Mouse (Mus musculus) G1E (cell line): Measurements from ENCODE around the gene Btla. TPM values are rescaled to one million over a fixed set of nuclear protein-coding genes. Genes with fewer than 3 reads are reported as not detected.

Experiments
- ATAC-seq: 2 replicates; pipeline ENCODE4 v1.8.0; 2016; ENCODE audit warnings: mild to moderate bottlenecking; ENCODE audit not compliant: insufficient number of reproducible peaks, poor library complexity, low FRiP score, severe bottlenecking; ENCODE audit errors: extremely low read depth
- DNase-seq: peaks from one replicate; pipeline ENCODE4 v3.0.0; 2012; ENCODE audit warnings: low spot score
- H3K27me3 ChIP-seq: 2 replicates; pipeline ENCODE4 v1.6.1; 2012; ENCODE audit warnings: mild to moderate bottlenecking, low read length, inconsistent platforms; ENCODE audit not compliant: insufficient read depth
- H3K36me3 ChIP-seq: replicated peaks from 2 replicates; pipeline ENCODE3; 2012; ENCODE audit warnings: mild to moderate bottlenecking, inconsistent platforms
- H3K4me1 ChIP-seq: 2 replicates; pipeline ENCODE4 v1.6.1; 2012; ENCODE audit warnings: low read depth, low read length, inconsistent platforms, mixed read lengths; ENCODE audit not compliant: insufficient read depth
- H3K4me3 ChIP-seq: 2 replicates; pipeline ENCODE4 v1.5.1; 2012; ENCODE audit warnings: low read depth, mild to moderate bottlenecking, inconsistent platforms, low read length, moderate library complexity, mixed read lengths
- H3K9me3 ChIP-seq: replicated peaks from 2 replicates; pipeline ENCODE4 v1.6.1; 2012; ENCODE audit warnings: inconsistent platforms
- CTCF ChIP-seq: IDR thresholded peaks from 2 replicates; pipeline ENCODE4 v1.5.1; 2012; ENCODE audit warnings: low read depth, low read length, inconsistent platforms, mixed read lengths
- GATA1 ChIP-seq: IDR thresholded peaks from 2 replicates; pipeline ENCODE4 v1.6.1; 2012; ENCODE audit warnings: borderline replicate concordance, low read length, inconsistent platforms, mixed read lengths
- GATA2 ChIP-seq: IDR thresholded peaks from 2 replicates; pipeline ENCODE4 v1.6.1; 2012; ENCODE audit warnings: low read depth, low read length, inconsistent platforms, borderline replicate concordance
- POLR2AphosphoS5 ChIP-seq: IDR thresholded peaks from 2 replicates; pipeline ENCODE4 v1.6.1; 2012; ENCODE audit warnings: low read depth, low read length, inconsistent platforms; ENCODE audit not compliant: insufficient replicate concordance
- TAL1 ChIP-seq: conservative IDR thresholded peaks from 2 replicates; pipeline ENCODE4 v1.6.1; 2012; ENCODE audit warnings: low read depth, low read length, inconsistent platforms, mixed read lengths
- polyA plus RNA-seq: library from polyadenylated mRNA; stranded (reverse); fragments of >175 nt; gene quantifications from 2 replicates; pipeline ENCODE4 v1.2.3, GENCODE M21; 2012
- total RNA-seq, 2 experiments: library from RNA; stranded (forward) in 1 of 2; stranded (reverse) in 1 of 2; fragments of 200-1000 nt in 1 of 2; fragments of >200 nt in 1 of 2; fragmentation: Nextera tagmentation in 1 of 2; gene quantifications; 2 replicates each; pipeline ENCODE4 v1.2.3; 2014 to 2017

The Btla gene
- total RNA-seq (2014; fragmentation: Nextera tagmentation) = not detected in 2 replicates
- 0.12 and 0.22 TPM in 2 replicates for total RNA-seq (2017)
- not detected in 2 replicates for polyA plus RNA-seq

- no peaks in the 10 kb centered on the region for H3K27me3 ChIP-seq
- TF ChIP-seq GATA1 (no peak), POLR2AphosphoS5 (no peak), CTCF (no peak), GATA2 (no peak), TAL1 (no peak)
- no peaks in the 10 kb centered on the region for H3K36me3 ChIP-seq
- no peak for ATAC-seq
- DNase-seq = no peak
- H3K9me3 ChIP-seq = no peaks in the 10 kb centered on the region
- no peaks in the 10 kb centered on the region for H3K4me1 ChIP-seq
- no peak within 1 kb of the TSS for H3K4me3 ChIP-seq
These were observed at the start of gene Btla for GRCm38 (mm10) chr16:45223648-45224388. Gene Btla (plus strand): TSS chr16:45224315.

- no peak overlapping the region for H3K4me3 ChIP-seq
- DNase-seq = no peak
- no peaks in the 10 kb centered on the region for H3K27me3 ChIP-seq
- H3K9me3 ChIP-seq = no peaks in the 10 kb centered on the region
- peaks cover 48% of the 10 kb centered on the region for H3K36me3 ChIP-seq
- TF ChIP-seq POLR2AphosphoS5 (no peak), GATA1 (no peak), GATA2 (no peak), CTCF (no peak), TAL1 (no peak)
- no peaks in the 10 kb centered on the region for H3K4me1 ChIP-seq
- no peak for ATAC-seq
These were observed 45.6 kb upstream of the Btla start for GRCm38 (mm10) chr16:45178552-45178951.

GRCm38 (mm10) chr16:45181824-45182223 is 42.3 kb upstream of the Btla start:
- peaks cover 49% of the 10 kb centered on the region for H3K36me3 ChIP-seq
- no peak overlapping the region for H3K4me3 ChIP-seq
- TF ChIP-seq GATA1 = no peak
- no peak for TF ChIP-seq CTCF
- no peak for TF ChIP-seq POLR2AphosphoS5
- no peak for TF ChIP-seq GATA2
- no peak for TF ChIP-seq TAL1
- DNase-seq (no peak), ATAC-seq (no peak)
- H3K4me1 ChIP-seq = no peaks in the 10 kb centered on the region
- no peaks in the 10 kb centered on the region for H3K27me3 ChIP-seq
- no peaks in the 10 kb centered on the region for H3K9me3 ChIP-seq

GRCm38 (mm10) chr16:45192613-45193012 is 31.5 kb upstream of the Btla start:
- peak; percentile 85 for TF ChIP-seq CTCF
- TF ChIP-seq TAL1 = no peak
- peak; percentile 2 for DNase-seq
- Histone ChIP-seq H3K9me3 (no peaks in the 10 kb centered on the region), H3K4me3 (no peak overlapping the region), H3K4me1 (no peaks in the 10 kb centered on the region), H3K36me3 (peaks cover 19% of the 10 kb centered on the region), H3K27me3 (no peaks in the 10 kb centered on the region)
- peak; percentile 66 for ATAC-seq

- no peaks in the 10 kb centered on the region for H3K9me3 ChIP-seq
- ATAC-seq = peak; percentile 41; the same call in 1 of the 2 replicates
- DNase-seq = peak; percentile 5
- TF ChIP-seq GATA1 = no peak
- peak; percentile 69 for TF ChIP-seq CTCF
- H3K4me1 ChIP-seq = no peaks in the 10 kb centered on the region
- no peaks in the 10 kb centered on the region for H3K27me3 ChIP-seq
- no peak overlapping the region for H3K4me3 ChIP-seq
- no peaks in the 10 kb centered on the region for H3K36me3 ChIP-seq
These were observed 27.3 kb upstream of the Btla start for GRCm38 (mm10) chr16:45196816-45197215.

- H3K27me3 ChIP-seq = no peaks in the 10 kb centered on the region
- ATAC-seq = no peak
These were observed 22.7 kb upstream of the Btla start for GRCm38 (mm10) chr16:45201395-45201794.

GRCm38 (mm10) chr16:45204438-45204837 is 19.7 kb upstream of the Btla start:
- no peak overlapping the region for H3K4me3 ChIP-seq
- no peaks in the 10 kb centered on the region; the same call in 1 of the 2 replicates for H3K27me3 ChIP-seq
- no peak for DNase-seq
- H3K36me3 ChIP-seq = no peaks in the 10 kb centered on the region
- H3K4me1 ChIP-seq = no peaks in the 10 kb centered on the region
- TF ChIP-seq TAL1 = no peak
- no peak for TF ChIP-seq GATA2
- no peak for TF ChIP-seq POLR2AphosphoS5
- TF ChIP-seq GATA1 = no peak
- no peak for TF ChIP-seq CTCF
- no peaks in the 10 kb centered on the region for H3K9me3 ChIP-seq
- no peak for ATAC-seq

More at GRCm38 (mm10) chr16:45201395-45201794, 22.7 kb upstream of the Btla start:
- no peak overlapping the region for H3K4me3 ChIP-seq
- TF ChIP-seq GATA2 = no peak
- TF ChIP-seq CTCF = no peak
- no peak for TF ChIP-seq POLR2AphosphoS5
- no peak for TF ChIP-seq GATA1
- TF ChIP-seq TAL1 = no peak
- no peak for DNase-seq
- H3K36me3 ChIP-seq = no peaks in the 10 kb centered on the region
- no peaks in the 10 kb centered on the region for H3K9me3 ChIP-seq
- H3K4me1 ChIP-seq = no peaks in the 10 kb centered on the region
